Mouse (Mus musculus) MEL (cell line): ENCODE results near the gene Psap. TPM values are rescaled to one million over a fixed set of nuclear protein-coding genes. Genes with fewer than 3 reads are reported as not detected.

ENCODE experiments used
- DNase-seq: peaks from one replicate; pipeline ENCODE4 v3.0.0; 2011; ENCODE audit warnings: low read depth, low spot score
- H3K27ac ChIP-seq: 2 replicates; pipeline ENCODE4 v1.5.1; 2012; ENCODE audit warnings: low read depth, mild to moderate bottlenecking, control low read depth, low read length, moderate library complexity; ENCODE audit not compliant: control insufficient read depth
- H3K27me3 ChIP-seq, 2 experiments: fragments of 150-350 bp in 1 of 2; sonication (generic) in 1 of 2; 2 replicates each; pipeline ENCODE4 v1.6.1; 2012; ENCODE audit warnings: low read length in 2 of 2, mild to moderate bottlenecking in 2 of 2, improper control_type of control experiment in 1 of 2, moderate library complexity in 1 of 2; ENCODE audit not compliant: insufficient read depth in 2 of 2, control insufficient read depth in 1 of 2
- H3K36me3 ChIP-seq, 2 experiments: 2 replicates each; pipeline ENCODE4 v1.6.1; 2012 to 2014; ENCODE audit warnings: low read length in 2 of 2, improper control_type of control experiment in 1 of 2, inconsistent platforms in 1 of 2, mild to moderate bottlenecking in 1 of 2; ENCODE audit not compliant: insufficient read depth in 2 of 2, control insufficient read depth in 1 of 2
- H3K4me1 ChIP-seq, 2 experiments: fragments of 150-350 bp in 1 of 2; sonication (generic) in 1 of 2; 2 replicates each; pipeline ENCODE4 v1.6.1; 2012; ENCODE audit warnings: low read length in 2 of 2, improper control_type of control experiment in 1 of 2, mild to moderate bottlenecking in 1 of 2; ENCODE audit not compliant: insufficient read depth in 2 of 2, control insufficient read depth in 1 of 2
- H3K4me3 ChIP-seq, 2 experiments: fragments of 150-350 bp in 1 of 2; sonication (generic) in 1 of 2; 2 replicates each; pipeline ENCODE4 v1.5.1; 2012; ENCODE audit warnings: low read depth in 2 of 2, low read length in 2 of 2, mild to moderate bottlenecking in 2 of 2, moderate library complexity in 2 of 2, control low read depth in 1 of 2, improper control_type of control experiment in 1 of 2; ENCODE audit not compliant: control insufficient read depth in 1 of 2, insufficient read depth in 1 of 2
- H3K79me2 ChIP-seq: 2 replicates; pipeline ENCODE4 v1.6.1; 2012; ENCODE audit warnings: mild to moderate bottlenecking, low read length, moderate library complexity; ENCODE audit not compliant: control insufficient read depth, poor library complexity, insufficient read depth
- H3K9ac ChIP-seq: 2 replicates; pipeline ENCODE4 v1.6.1; 2012; ENCODE audit warnings: low read depth, mild to moderate bottlenecking, control low read depth, low read length, moderate library complexity; ENCODE audit not compliant: control insufficient read depth, poor library complexity, severe bottlenecking
- H3K9me3 ChIP-seq: fragments of 150-350 bp; sonication (generic); replicated peaks from 2 replicates; pipeline ENCODE4 v1.6.1; 2012; ENCODE audit warnings: mild to moderate bottlenecking, low read length, improper control_type of control experiment, moderate library complexity; ENCODE audit not compliant: insufficient read depth
- BHLHE40 ChIP-seq: IDR thresholded peaks from 2 replicates; pipeline ENCODE4 v1.6.1; 2012; ENCODE audit warnings: low read depth, mild to moderate bottlenecking, inconsistent platforms, low read length, improper control_type of control experiment, borderline replicate concordance
- CHD1 ChIP-seq: IDR thresholded peaks from 2 replicates; pipeline ENCODE4 v1.6.1; 2012; ENCODE audit warnings: low read depth, mild to moderate bottlenecking, inconsistent platforms, low read length, improper control_type of control experiment
- CHD2 ChIP-seq: IDR thresholded peaks from 2 replicates; pipeline ENCODE4 v1.6.1; 2011; ENCODE audit warnings: low read length, improper control_type of control experiment
- CTCF ChIP-seq, 3 experiments: IDR thresholded peaks in 2 of 3; conservative IDR thresholded peaks in 1 of 3; 2 replicates each; pipeline ENCODE4 v1.5.1; 2011 to 2012; ENCODE audit warnings: low read length in 3 of 3, low read depth in 2 of 3, mild to moderate bottlenecking in 2 of 3, improper control_type of control experiment in 1 of 3, inconsistent platforms in 1 of 3, mixed read lengths in 1 of 3, moderate library complexity in 1 of 3; ENCODE audit not compliant: control insufficient read depth in 1 of 3, insufficient read depth in 1 of 3, poor library complexity in 1 of 3, severe bottlenecking in 1 of 3
- E2F4 ChIP-seq: IDR thresholded peaks from 2 replicates; pipeline ENCODE4 v1.6.1; 2011; ENCODE audit warnings: low read depth, low read length, improper control_type of control experiment, borderline replicate concordance
- ELF1 ChIP-seq: IDR thresholded peaks from 2 replicates; pipeline ENCODE4 v1.6.1; 2014; ENCODE audit warnings: low read depth, mild to moderate bottlenecking, inconsistent platforms, low read length, improper control_type of control experiment, moderate library complexity
- EP300 ChIP-seq, 2 experiments: IDR thresholded peaks; 2 replicates each; pipeline ENCODE4 v1.6.1; 2011; ENCODE audit warnings: improper control_type of control experiment in 2 of 2, low read length in 2 of 2, low read depth in 1 of 2, mild to moderate bottlenecking in 1 of 2
- ETS1 ChIP-seq: IDR thresholded peaks from 2 replicates; pipeline ENCODE4 v1.6.1; 2012; ENCODE audit warnings: low read depth, mild to moderate bottlenecking, inconsistent platforms, low read length, improper control_type of control experiment, moderate library complexity
- GABPA ChIP-seq: IDR thresholded peaks from 2 replicates; pipeline ENCODE4 v1.6.1; 2012; ENCODE audit warnings: low read depth, mild to moderate bottlenecking, inconsistent platforms, low read length, improper control_type of control experiment, moderate library complexity
- GATA1 ChIP-seq: IDR thresholded peaks from 2 replicates; pipeline ENCODE4 v1.6.1; 2011; ENCODE audit warnings: low read depth, low read length, improper control_type of control experiment
- HCFC1 ChIP-seq: IDR thresholded peaks from 2 replicates; pipeline ENCODE4 v1.6.1; 2012; ENCODE audit warnings: low read depth, mild to moderate bottlenecking, inconsistent platforms, low read length, improper control_type of control experiment, moderate library complexity
- JUND ChIP-seq: IDR thresholded peaks from 2 replicates; pipeline ENCODE4 v1.6.1; 2011; ENCODE audit warnings: low read depth, mild to moderate bottlenecking, improper control_type of control experiment, low read length
- KAT2A ChIP-seq: conservative IDR thresholded peaks from 2 replicates; pipeline ENCODE4 v1.6.1; 2012; ENCODE audit warnings: low read depth, low read length, improper control_type of control experiment, inconsistent platforms
- MAFK ChIP-seq: IDR thresholded peaks from 2 replicates; pipeline ENCODE4 v1.6.1; 2011; ENCODE audit warnings: low read depth, mild to moderate bottlenecking, low read length, improper control_type of control experiment, borderline replicate concordance
- MAX ChIP-seq: IDR thresholded peaks from 2 replicates; pipeline ENCODE4 v1.6.1; 2011; ENCODE audit warnings: low read length, improper control_type of control experiment
- MAZ ChIP-seq: IDR thresholded peaks from 2 replicates; pipeline ENCODE4 v1.6.1; 2012; ENCODE audit warnings: low read depth, mild to moderate bottlenecking, inconsistent platforms, low read length, improper control_type of control experiment
- MEF2A ChIP-seq: IDR thresholded peaks from 2 replicates; pipeline ENCODE4 v1.6.1; 2014; ENCODE audit warnings: low read depth, mild to moderate bottlenecking, inconsistent platforms, low read length, improper control_type of control experiment; ENCODE audit not compliant: poor library complexity, insufficient replicate concordance, severe bottlenecking; ENCODE audit errors: extremely low read depth
- MXI1 ChIP-seq: IDR thresholded peaks from 2 replicates; pipeline ENCODE4 v1.6.1; 2011; ENCODE audit warnings: mild to moderate bottlenecking, low read depth, low read length, improper control_type of control experiment
- MYB ChIP-seq: IDR thresholded peaks from 2 replicates; pipeline ENCODE4 v1.6.1; 2011; ENCODE audit warnings: mild to moderate bottlenecking, low read depth, low read length, improper control_type of control experiment
- MYC ChIP-seq: IDR thresholded peaks from 2 replicates; pipeline ENCODE4 v1.6.1; 2011; ENCODE audit warnings: low read depth, mild to moderate bottlenecking, low read length, improper control_type of control experiment, moderate library complexity
- NELFE ChIP-seq: IDR thresholded peaks from 2 replicates; pipeline ENCODE4 v1.6.1; 2011; ENCODE audit warnings: low read depth, low read length, improper control_type of control experiment
- NRF1 ChIP-seq: IDR thresholded peaks from 2 replicates; pipeline ENCODE4 v1.6.1; 2014; ENCODE audit warnings: low read depth, mild to moderate bottlenecking, inconsistent platforms, low read length, improper control_type of control experiment, moderate library complexity; ENCODE audit not compliant: poor library complexity, insufficient read depth, severe bottlenecking
- POLR2A ChIP-seq, 2 experiments: IDR thresholded peaks; 2 replicates each; pipeline ENCODE4 v1.6.1; 2011 to 2012; ENCODE audit warnings: low read length in 2 of 2, mild to moderate bottlenecking in 2 of 2, control low read depth in 1 of 2, improper control_type of control experiment in 1 of 2, low read depth in 1 of 2, moderate library complexity in 1 of 2; ENCODE audit not compliant: control insufficient read depth in 1 of 2, insufficient read depth in 1 of 2, poor library complexity in 1 of 2
- POLR2AphosphoS2 ChIP-seq: IDR thresholded peaks from 2 replicates; pipeline ENCODE4 v1.6.1; 2011; ENCODE audit warnings: low read length, improper control_type of control experiment
- POLR2AphosphoS5 ChIP-seq: IDR thresholded peaks from 2 replicates; pipeline ENCODE4 v1.6.1; 2012; ENCODE audit warnings: low read depth, borderline replicate concordance, mild to moderate bottlenecking, inconsistent platforms, low read length, moderate library complexity, mixed read lengths
- RAD21 ChIP-seq: IDR thresholded peaks from 2 replicates; pipeline ENCODE4 v1.6.1; 2011; ENCODE audit warnings: mild to moderate bottlenecking, low read depth, low read length, improper control_type of control experiment
- RCOR1 ChIP-seq: IDR thresholded peaks from 2 replicates; pipeline ENCODE4 v1.6.1; 2012; ENCODE audit warnings: low read depth, mild to moderate bottlenecking, inconsistent platforms, low read length, improper control_type of control experiment
- SIN3A ChIP-seq: IDR thresholded peaks from 2 replicates; pipeline ENCODE4 v1.6.1; 2012; ENCODE audit warnings: low read length, improper control_type of control experiment, inconsistent platforms
- TBP ChIP-seq: IDR thresholded peaks from 2 replicates; pipeline ENCODE4 v1.8.0; 2011; ENCODE audit warnings: low read depth, low read length, improper control_type of control experiment
- TCF12 ChIP-seq: IDR thresholded peaks from 2 replicates; pipeline ENCODE4 v1.6.1; 2014; ENCODE audit warnings: low read depth, mild to moderate bottlenecking, inconsistent platforms, low read length, improper control_type of control experiment, moderate library complexity
- UBTF ChIP-seq: IDR thresholded peaks from 2 replicates; pipeline ENCODE4 v1.6.1; 2012; ENCODE audit warnings: low read depth, mild to moderate bottlenecking, inconsistent platforms, low read length, improper control_type of control experiment, moderate library complexity, borderline replicate concordance; ENCODE audit not compliant: insufficient read depth
- USF1 ChIP-seq: IDR thresholded peaks from 2 replicates; pipeline ENCODE4 v1.6.1; 2014; ENCODE audit warnings: low read depth, mild to moderate bottlenecking, inconsistent platforms, low read length, improper control_type of control experiment, moderate library complexity
- USF2 ChIP-seq, 2 experiments: IDR thresholded peaks; 2 replicates each; pipeline ENCODE4 v1.6.1; 2011 to 2012; ENCODE audit warnings: improper control_type of control experiment in 2 of 2, low read length in 2 of 2, borderline replicate concordance in 1 of 2, inconsistent platforms in 1 of 2, low read depth in 1 of 2, mild to moderate bottlenecking in 1 of 2; ENCODE audit not compliant: insufficient read depth in 1 of 2
- ZC3H11A ChIP-seq: IDR thresholded peaks from 2 replicates; pipeline ENCODE4 v1.6.1; 2012; ENCODE audit warnings: low read depth, mild to moderate bottlenecking, inconsistent platforms, low read length, improper control_type of control experiment
- ZKSCAN1 ChIP-seq: IDR thresholded peaks from 2 replicates; pipeline ENCODE4 v1.6.1; 2012; ENCODE audit warnings: low read depth, mild to moderate bottlenecking, inconsistent platforms, low read length, improper control_type of control experiment, moderate library complexity
- ZMIZ1 ChIP-seq: IDR thresholded peaks from 2 replicates; pipeline ENCODE4 v1.6.1; 2012; ENCODE audit warnings: low read depth, mild to moderate bottlenecking, inconsistent platforms, low read length, improper control_type of control experiment, moderate library complexity
- ZNF384 ChIP-seq: IDR thresholded peaks from 2 replicates; pipeline ENCODE4 v1.6.1; 2012; ENCODE audit warnings: low read depth, mild to moderate bottlenecking, inconsistent platforms, low read length, improper control_type of control experiment
- polyA plus RNA-seq, 2 experiments: library from polyadenylated mRNA; stranded (reverse) in 1 of 2; unstranded in 1 of 2; fragments of >175 nt in 1 of 2; fragments of >200 nt in 1 of 2; gene quantifications; 2 replicates each; pipeline versions ENCODE4 v1.2.1 to v1.2.4; 2012; ENCODE audit warnings: low replicate concordance in 2 of 2, low read depth in 1 of 2; ENCODE audit not compliant: insufficient read length in 2 of 2, insufficient read depth in 1 of 2, missing spikeins in 1 of 2
- total RNA-seq: library from RNA; depleted of rRNA; stranded (reverse); fragments of 300-350 nt; gene quantifications from 2 replicates; pipeline ENCODE4 v1.2.3, GENCODE M21; 2012

Gene Psap
- total and polyA plus RNA-seq, 3 experiments = 56.8 to 153 (median 106) TPM

GRCm38 (mm10) chr10:60284248-60284647 lies 6.8 kb downstream of the Psap start:
- DNase-seq = peak; percentile 93
- Histone ChIP-seq H3K27me3 (no peaks in the 10 kb centered on the region), H3K9me3 (no peaks in the 10 kb centered on the region), H3K27ac (peak overlapping the region; percentile 96), H3K4me3 (peak overlapping the region; percentile 40 to 64), H3K79me2 (peaks cover 80% of the 10 kb centered on the region), H3K4me1 (peaks cover 17 to 79% of the 10 kb centered on the region in 2 experiments), H3K36me3 (peaks cover 0 to 56% of the 10 kb centered on the region in 2 experiments; a peak in 2 of 4 replicates), H3K9ac (peak overlapping the region; percentile 61)
- TF ChIP-seq EP300 (IDR thresholded peaks at IDR 0.05; ENCODE audit: low read depth in 1 of 2, low read length in 2 of 2) (peak; percentile 92 to 96), CHD2 (peak; percentile 20; the same call in 1 of the 2 replicates), MYC (peak; percentile 80), JUND (no peak), HCFC1 (peak; percentile 58; the same call in 1 of the 2 replicates), ETS1 (peak; percentile 88), MAZ (peak; percentile 94), ELF1 (peak; percentile 57; the same call in 1 of the 2 replicates), NELFE (no peak), SIN3A (peak; percentile 93), ZC3H11A (no peak), E2F4 (no peak), CHD1 (no peak), USF1 (no peak), RAD21 (no peak), MXI1 (peak; percentile 85), MAFK (peak; percentile 58; the same call in 1 of the 2 replicates), GATA1 (peak; percentile 87), MEF2A (no peak), ZNF384 (no peak), TCF12 (peak; percentile 85), POLR2A (IDR thresholded peaks at IDR 0.05; ENCODE audit: control insufficient read depth in 1 of 2, insufficient read depth in 1 of 2, low read depth in 1 of 2, low read length in 2 of 2, poor library complexity in 1 of 2) (peak in 1 of 2 experiments; percentile 54; a peak in 1 of 4 replicates), GABPA (no peak), BHLHE40 (0 out of 2 replicates have a peak, but pooled peaks have one; percentile 50), ZMIZ1 (0 out of 2 replicates have a peak, but pooled peaks have one; percentile 40), MAX (no peak; the same call in 1 of the 2 replicates), CTCF (IDR thresholded peaks at IDR 0.05 in 2 of 3, conservative IDR thresholded peaks at IDR 0.05 in 1 of 3; ENCODE audit: control insufficient read depth in 1 of 3, insufficient read depth in 1 of 3, low read depth in 2 of 3, low read length in 3 of 3, poor library complexity in 1 of 3, severe bottlenecking in 1 of 3) (no peak), KAT2A (no peak), POLR2AphosphoS2 (no peak), UBTF (no peak), RCOR1 (peak; percentile 96), TBP (no peak), POLR2AphosphoS5 (no peak), ZKSCAN1 (no peak), USF2 (IDR thresholded peaks at IDR 0.05; ENCODE audit: borderline replicate concordance in 1 of 2, insufficient read depth in 1 of 2, low read depth in 1 of 2, low read length in 2 of 2) (no peak), MYB (no peak), NRF1 (no peak)
